Mouse (Mus musculus): ENCODE results near the gene Zranb1.

Gene Zranb1

DNA sequence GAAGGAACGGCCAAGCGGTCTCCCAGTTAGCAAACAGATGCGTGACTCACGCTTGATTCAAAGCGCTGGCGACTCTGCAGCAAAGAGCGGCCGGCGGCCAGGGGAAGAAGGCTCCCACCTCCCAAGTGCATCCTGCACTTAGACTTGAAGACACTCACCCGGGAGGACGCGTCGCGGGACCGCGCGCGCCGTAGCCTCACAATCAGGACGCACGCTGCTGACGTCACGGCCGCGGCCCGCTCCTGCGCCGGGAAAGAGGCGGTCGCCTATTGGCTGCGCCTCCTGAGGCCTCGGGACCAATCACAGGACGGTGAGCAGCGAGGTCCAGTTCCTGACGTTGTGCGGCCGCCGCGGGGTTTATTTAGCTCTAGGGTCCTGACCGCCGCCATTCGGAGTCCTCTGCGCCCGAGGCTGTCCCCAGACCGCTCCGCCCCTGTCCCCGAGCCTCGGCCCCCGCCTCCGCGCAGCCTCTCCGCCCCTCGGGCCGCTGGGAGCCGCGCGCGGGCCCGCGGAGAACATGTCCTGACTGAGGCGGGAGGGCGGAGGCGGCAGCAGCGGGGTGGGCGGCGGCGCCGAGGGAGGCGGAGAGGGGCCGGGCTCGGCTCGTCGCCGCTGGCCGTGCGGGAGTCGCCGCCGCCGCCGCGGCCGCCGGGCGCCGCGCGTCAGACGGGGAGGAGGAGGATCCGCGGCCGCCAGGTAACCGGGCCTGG, at the start of gene Zranb1:
Gene Zranb1, plus strand, starts transcription at position 293 of the 710 bp plus-strand sequence.
- peak; percentile 96 for DNase-seq (ENCODE audit: low read depth, low spot score)

DNA sequence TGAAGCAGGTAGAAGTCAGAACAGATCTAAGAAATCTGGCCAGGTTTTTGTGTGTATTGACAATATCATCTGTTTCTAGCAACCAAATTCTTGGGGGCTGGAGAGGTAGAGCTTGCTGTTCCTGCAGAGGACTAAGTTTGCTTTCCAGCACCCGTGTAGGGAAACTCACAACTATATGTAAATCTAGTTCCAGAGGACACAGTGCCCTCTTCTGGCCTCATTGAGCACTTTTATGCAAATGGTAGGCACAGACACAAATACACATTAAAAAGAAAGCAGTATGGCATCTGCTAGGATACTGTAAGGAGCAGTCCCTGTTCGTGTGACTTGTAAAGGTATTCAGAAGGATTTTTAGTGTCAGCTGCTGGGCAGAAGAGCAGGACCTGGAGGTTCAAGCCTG, 48.6 kb upstream of the Zranb1 start:
- no peak for DNase-seq (ENCODE audit: low read depth, low spot score)

DNA sequence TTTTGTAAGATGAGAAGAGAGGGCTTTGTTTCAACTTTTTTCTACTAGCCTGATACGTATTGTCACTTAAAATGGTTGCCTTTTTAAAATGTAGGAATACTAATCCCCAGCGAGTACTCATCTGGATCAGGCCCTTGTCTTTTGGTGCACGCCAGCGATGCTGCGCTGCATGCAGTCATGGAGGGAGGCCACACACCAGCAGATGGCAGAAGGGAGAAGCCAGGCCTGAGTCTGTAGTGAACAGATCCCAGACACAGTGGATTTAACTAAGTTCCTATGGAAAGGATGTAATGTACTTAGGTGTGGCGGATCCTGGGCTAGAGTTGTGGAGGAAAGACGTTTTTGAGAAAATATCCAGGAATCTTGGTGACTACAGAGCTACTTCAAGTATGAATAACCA, 46.9 kb upstream of the Zranb1 start:
- DNase-seq (ENCODE audit: low read depth, low spot score): no peak

DNA sequence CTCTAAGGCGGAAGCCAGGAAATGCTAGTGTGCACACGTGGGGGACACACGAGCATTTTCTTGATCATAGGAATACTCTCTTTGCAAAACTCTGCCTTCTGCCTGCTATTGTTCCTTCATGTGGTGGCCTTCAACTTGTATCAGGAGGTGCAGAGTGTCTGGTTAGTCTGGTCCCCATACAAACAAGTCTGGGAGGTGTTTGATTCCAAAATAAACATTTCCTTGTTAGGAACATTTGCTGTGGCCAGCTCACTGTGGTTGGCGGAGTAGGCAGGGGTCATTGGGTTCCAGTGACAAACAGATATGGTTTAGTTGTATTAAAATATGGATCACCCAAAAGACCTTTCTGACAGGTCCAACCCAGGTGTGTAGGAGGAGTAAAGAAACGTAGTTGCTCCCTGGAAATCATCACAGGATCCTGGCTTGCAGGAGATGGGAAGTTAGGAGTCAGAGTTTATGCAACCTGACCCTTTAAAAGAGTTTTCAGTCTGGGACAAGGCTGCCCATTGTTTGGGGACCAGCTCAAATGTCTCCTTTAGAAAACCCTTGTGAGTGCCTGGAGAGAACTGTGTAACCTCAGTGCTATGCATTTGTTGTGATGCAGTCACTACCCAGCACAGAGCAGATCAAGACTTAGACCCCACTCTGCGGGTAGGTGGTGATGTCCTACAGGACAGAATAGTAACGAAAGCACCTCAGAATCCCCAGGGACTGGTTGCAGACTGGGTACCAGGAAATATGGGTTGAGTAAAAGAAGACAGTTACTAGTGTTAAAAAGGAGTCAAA, 43.7 kb upstream of the Zranb1 start:
- no peak for DNase-seq (ENCODE audit: low read depth, low spot score)

DNA sequence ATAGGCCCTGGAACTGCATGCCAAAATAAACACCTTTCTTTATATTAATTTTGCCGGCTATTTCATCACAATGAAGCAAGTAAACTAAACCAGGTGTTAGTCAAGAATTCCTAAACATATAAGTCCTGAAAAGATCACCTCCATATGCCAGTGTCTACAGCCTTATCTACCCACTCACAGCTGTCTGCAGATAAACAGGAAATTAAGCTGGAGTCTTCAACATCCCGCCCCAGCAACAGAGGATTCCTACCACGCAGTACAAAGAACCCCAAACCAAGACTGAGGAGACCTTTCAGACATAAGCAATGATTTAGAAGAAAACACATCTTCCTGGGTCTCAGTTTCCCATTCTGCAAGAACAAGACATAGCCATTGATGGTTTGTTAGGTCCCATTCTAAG, 42.9 kb upstream of the Zranb1 start:
- DNase-seq (ENCODE audit: low read depth, low spot score): no peak

DNA sequence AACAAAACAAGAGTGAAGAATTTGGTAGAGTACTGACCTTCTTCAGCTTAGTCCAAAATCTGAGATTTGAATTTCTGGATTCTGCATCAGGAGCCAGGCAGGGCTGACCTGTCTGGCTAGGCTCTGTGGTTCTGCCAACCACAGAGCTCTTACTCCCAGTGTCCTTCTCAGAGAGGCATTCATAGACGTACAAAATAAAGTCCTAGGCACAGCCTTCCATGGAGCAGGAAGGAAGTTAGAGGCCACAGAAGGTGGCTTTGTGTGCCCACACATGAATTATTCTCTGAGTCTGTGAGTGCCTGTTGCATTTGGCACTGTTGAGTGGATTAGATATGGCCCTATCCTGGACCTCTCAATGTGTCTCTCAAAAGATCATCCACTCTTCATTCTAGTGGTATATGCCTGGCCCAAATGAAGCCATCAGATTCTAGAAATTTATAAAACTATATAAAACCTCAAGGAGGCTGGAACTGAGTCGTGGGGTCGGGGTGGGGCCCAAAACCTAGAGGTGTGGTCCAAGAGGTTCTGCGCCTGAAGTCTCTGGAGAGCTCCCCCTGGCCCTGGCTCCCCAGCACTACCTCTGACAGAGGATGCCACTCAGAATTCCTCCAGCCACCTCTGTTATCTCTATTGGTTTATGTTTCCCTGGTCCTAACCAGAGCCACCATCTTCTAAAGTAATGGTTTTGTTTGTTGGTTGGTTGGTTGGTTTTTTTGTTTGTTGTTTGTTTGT, 42.3 kb upstream of the Zranb1 start:
- no peak for DNase-seq (ENCODE audit: low read depth, low spot score)

DNA sequence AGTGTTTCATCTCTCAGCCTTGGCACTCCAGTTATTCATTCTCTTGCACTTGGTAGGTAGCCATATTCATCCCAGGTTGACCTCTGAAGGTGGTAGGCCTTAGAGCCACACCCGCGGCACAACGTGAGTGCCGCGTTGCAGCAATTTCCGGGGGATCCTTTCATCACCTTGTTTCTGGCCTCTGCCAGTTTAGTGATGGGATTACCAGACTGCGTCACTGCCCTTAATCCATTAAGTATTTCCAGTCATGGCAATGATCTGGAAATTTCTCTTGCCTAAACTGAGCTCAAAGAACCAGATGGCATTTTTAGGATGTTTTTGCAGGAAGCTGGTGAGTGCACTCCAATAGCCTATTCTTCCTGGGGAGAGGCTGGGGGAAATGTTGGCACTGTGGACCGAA, 41.3 kb upstream of the Zranb1 start:
- DNase-seq (ENCODE audit: low read depth, low spot score): no peak

DNA sequence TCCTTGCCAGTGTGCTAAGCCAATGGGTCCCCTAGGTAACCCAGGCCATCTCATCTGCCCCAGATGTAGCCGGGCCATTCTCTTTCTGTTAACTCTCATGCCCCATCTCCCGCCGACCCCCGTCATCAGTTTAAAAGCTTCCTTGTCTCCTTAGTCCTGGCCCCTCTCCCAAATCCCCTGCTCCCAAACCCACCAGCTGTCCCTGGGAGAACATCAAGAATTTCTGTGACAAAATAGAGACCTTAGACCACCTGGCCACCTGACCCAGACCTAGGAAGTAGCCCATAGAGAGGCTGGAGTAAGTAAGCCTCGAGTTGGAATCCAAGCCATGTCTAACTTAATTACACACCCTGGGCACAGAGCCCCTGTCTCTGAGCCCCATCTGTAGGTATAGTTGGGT, 40.7 kb upstream of the Zranb1 start:
- no peak for DNase-seq (ENCODE audit: low read depth, low spot score)

DNA sequence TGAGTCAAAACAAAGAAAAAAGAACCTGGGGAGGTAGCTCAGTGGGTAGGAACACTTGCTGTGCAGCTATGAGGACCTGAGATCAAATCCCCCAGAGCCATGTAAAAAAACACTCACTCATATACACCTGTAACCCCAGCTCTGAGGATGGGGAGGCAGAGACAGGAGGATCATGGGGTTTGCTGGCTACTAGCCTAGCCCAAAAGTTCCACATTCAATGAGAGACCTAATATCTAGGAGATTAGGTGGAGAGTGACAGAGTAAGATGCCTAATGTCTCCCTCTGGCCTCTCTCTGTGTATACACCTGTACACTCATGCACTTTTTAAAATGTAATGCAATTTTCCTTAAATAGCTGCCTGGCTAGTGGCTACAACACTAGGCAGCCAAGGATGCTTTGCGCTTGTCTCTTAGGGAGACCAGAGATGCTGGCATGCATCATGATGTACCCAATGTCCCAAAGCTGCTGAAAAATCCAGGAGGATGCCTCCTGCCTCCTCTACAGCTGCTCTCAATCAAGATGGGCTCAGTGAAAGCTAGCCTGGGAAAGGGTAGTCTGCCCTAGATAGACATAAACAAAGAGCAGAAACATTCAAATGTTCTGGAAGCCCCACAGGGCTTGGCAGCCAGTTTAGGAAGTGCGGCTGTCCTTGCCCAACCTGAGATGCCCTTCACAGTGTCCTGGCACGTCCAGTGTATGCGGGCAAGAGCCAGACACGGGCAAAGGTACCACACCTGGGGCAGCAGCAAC, 39.2 kb upstream of the Zranb1 start:
- no peak for DNase-seq (ENCODE audit: low read depth, low spot score)

DNA sequence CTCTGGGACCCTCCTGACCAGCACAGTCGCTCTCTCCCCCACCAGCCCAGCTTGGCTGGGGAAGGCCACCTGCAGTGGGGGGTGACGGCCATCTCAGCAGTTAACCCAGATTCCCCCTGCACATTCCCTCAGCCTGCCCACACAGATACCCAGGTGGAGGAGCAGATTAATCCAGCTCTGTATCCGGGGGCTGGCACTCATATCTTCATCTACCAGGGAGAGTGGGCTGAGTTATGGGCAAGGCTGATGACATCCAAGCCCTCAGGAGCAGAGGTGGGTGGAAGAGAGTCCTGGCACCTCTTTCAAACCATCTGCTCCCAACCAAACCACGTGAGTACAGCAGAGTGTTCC, 38.7 kb upstream of the Zranb1 start:
- DNase-seq (ENCODE audit: low read depth, low spot score): no peak

DNA sequence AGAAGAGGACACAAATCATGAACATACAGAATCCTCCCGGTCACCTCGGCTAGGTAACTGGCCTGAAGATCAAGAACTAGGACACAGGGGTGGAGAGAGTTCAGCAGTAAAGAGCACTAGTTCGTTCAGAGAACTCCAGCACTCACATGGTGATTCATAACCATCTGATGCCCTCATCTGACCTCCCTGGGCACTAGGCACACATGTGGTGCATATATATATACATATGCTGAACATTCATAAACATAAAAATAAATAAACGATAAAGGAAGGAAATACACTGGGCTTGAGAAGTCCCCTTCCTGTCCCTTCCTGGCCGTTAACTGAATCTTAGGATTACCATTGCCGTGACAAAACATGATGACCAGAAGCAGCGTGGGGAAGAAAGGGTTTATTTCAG, 38.1 kb upstream of the Zranb1 start:
- DNase-seq (ENCODE audit: low read depth, low spot score): no peak

DNA sequence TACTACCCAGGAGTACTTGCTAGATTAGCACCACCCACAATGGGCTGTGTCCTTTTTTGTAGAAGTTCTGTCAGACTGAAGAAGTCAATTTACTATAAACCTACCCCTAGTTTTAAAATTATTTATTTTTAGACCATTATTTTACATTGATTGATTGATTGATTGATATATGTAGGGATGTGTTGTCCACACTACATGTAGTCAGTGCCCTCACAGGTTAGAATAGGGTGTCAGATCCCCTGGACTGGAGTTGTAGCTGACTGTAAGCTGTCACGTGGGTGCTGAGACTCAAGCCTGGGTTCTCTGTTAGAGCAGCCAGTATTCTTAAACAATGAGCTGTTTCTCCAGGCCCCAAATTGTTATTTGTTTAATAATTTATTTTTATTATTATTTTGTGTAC, 37.6 kb upstream of the Zranb1 start:
- no peak for DNase-seq (ENCODE audit: low read depth, low spot score)

DNA sequence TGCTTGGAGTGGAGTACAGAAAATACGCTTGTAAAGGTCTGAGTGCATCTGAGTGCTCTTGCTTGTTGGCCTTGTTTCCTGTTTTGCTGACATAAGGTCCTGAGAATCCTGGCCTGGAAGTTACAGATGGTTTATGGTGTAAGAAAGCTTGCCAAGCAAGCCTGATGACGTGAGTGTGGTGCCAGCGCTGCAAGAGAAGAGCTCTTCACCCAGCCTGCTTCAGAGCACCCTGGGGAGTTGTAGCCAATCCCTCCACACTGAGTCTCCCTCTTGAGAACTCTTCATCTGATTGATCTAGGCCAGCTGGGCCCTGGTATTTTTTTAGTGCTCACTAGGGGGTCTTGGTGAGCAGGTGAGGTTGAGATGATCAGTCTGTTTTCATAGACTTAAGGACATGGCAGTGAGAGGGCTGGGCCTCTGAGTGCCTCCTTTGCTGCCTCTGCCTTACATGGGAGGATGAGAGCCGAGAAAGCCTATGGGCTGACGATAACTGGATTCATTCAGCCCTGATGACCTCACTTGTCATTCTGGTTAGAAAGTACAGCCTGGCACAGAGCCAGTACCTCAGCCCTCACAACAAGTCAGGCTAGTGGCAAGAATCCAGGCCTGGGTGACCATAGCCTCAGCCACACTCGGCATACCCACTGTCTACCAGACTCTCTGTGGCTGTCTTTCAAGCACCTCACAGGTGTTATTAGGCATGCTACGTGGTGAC, 35.9 kb upstream of the Zranb1 start:
- DNase-seq (ENCODE audit: low read depth, low spot score): no peak

DNA sequence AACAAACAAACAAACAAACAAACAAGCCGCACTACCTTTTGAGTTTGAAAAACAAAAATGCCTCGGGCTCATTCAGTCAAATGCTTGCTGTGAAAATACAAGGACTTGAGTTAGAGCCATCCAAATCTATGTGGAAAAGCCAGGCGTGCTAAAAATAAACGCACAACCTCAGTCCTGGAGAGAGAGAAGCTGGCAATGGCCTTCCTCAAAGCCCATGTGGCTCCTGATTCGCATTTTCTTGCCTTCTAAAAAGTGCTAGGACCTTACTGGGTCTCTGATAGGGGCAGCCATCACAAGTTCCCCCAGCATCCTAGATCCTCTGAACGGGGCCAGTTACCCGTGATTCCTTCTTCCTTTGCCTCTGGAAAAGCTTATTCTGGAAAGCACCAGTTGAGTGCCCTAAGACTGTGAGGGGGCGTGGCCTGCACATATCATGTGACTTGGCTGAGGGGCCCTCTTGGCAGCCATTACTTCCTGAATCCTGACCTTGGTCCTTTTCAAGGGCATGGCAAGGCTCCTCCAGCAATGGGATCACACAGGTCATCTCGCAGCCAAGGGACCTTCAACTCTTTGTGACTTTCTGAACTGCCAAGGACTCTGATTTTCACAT, 34.6 kb upstream of the Zranb1 start:
- no peak for DNase-seq (ENCODE audit: low read depth, low spot score)

DNA sequence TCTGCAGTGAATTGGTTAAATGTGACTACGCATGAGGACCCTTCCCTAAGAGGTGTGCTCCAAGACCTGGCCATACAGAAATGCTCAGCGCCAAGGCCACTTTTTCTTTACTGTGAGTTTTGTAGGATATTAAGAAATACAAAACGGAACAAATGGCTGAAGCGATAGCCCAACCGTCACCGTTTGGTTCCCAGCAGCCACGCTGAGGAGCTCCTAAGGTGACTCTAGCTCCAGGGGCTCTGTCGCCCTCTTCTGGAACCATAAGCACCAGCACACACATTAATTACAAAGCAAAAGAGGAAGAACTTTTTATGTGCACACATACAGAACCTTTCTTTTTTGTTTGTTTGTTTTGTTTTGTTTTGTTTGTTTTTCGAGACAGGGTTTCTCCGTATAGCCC, 33.7 kb upstream of the Zranb1 start:
- no peak for DNase-seq (ENCODE audit: low read depth, low spot score)

DNA sequence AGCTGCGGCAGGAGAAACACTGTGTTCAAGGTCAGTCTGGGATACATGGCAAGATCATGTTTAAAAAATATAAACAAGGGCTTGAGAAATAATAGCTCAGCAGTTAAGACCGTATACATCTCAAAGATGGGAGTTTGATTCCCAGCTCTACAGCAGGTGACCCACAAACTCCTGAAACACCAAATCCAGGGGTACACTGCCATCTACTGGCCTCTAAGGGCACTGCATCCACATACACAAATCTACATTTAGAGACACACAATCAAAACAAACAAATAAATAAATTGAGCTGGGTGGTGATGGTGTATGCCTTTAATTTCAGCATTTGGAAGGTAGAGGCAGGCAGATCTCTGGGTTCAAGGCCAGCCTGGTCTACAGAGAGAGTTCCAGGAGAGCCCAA, 32.7 kb upstream of the Zranb1 start:
- peak; percentile 56 for DNase-seq (ENCODE audit: low read depth, low spot score)

DNA sequence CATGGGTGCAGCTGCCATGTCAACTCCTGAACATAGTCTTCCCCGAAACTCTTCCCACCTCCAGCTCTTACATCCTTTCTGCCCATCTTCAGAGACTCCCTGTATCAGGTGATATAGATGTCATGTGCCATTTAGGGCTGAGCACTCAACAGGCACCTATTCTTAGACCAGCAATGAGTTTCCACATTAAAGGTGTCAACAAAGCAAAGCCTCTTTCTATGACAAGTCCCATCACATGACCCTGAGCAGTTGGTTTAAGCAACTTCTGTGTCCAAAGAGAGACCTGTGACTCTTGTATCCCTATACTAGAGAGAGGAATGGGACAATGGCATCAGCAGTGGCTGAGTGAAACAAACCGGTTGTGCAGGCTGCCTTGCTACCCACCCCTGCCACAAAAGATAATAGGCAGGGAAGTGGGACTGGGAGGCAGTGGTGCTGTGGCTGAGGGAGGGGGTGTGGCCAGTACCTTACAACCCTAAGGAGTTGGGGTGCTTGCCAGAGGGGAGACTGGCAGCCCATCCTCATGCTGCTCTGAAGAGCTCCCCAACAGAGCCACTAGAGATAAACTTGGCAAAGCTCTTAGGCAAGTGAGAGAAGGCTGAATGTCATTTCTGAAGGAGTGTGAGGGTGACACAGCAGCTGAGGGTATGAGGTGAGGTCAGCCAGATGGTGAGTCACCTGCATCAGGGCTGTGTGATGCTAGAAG, 30.0 kb upstream of the Zranb1 start:
- no peak for DNase-seq (ENCODE audit: low read depth, low spot score)

DNA sequence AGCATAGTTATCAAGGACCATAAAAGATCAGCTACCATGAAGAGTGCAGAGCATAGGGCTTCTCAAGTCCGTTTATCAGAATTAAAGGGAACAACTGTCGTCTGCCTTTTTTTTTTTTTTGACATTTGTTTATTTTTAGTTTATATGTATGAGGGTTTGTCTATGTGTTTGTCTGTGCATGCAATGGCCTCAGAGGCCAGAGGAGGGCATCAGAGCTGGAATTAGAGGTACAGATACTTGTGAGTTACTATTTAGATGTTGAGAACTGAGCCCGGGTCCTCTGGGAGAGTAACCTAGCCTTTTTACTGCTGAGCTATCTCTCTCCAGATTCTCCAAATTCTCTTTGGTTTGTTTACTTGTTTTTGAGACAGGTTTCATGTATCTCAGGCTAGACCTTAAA, 27.1 kb upstream of the Zranb1 start:
- DNase-seq (ENCODE audit: low read depth, low spot score): no peak

DNA sequence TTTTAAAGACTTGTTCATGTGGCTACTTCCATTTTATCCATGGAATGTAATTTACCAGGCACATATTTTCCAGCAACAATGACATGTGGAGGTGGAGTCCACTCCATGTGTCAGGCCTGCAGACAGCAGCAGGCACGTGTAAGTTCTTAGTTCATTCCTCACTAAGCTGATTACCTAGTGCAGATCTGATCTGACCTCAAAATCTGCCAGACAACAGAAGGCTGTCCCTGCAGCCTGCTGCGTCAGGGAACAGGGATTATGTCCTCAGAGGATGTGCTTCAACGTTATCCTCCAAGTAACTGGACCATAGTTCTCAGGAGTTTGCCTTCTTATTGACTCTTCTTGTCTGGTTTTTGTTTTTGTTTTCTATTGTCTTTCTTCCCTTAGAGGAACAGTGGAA, 9.0 kb upstream of the Zranb1 start:
- DNase-seq (ENCODE audit: low read depth, low spot score): no peak

DNA sequence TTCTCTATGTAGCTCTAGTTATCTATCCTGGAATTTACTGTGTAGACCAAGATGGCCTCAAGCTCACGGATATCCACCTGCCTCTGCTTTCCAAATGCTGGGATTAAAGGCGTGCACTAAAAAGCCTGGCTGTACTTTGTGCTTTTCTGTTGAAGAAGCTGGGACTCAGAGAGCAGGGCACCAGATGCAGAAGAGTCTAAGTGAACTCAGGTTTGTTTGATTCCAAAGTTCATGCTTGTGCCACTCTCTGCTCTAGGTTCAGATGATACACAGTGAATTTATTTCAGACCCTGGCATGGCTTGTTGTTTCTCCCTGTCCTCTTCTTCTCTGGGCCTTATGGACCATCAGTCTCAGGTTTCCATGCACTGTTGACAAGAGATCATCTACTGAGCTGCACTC, 5.7 kb upstream of the Zranb1 start:
- no peak for DNase-seq (ENCODE audit: low read depth, low spot score)
